Mouse (Mus musculus) forebrain, embryonic 14.5 days (tissue): ENCODE results near the gene 4930451I11Rik. TPM values are rescaled to one million over a fixed set of nuclear protein-coding genes. Genes with fewer than 3 reads are reported as not detected.
A peak's percentile ranks its signal among the peaks of the same experiment; 100 is the strongest.

ENCODE experiments used
- ATAC-seq: fragments of 200-750 bp; cut with Nextera tagmentation; 2 replicates; pipeline ENCODE4 v1.8.0; 2017; ENCODE audit warnings: mild to moderate bottlenecking, moderate library complexity
- DNase-seq: peaks from one replicate; pipeline ENCODE4 v3.0.0-alpha.2; 2015; ENCODE audit warnings: low spot score
- H3K27ac ChIP-seq: fragments of 300-500 bp; sonication (generic); 2 replicates; pipeline ENCODE4 v1.5.1; 2014; ENCODE audit warnings: low read depth, mild to moderate bottlenecking, control low read depth, low read length, moderate library complexity
- H3K27me3 ChIP-seq: fragments of 300-500 bp; sonication (generic); replicated peaks from 2 replicates; pipeline ENCODE4 v1.6.1; 2014; ENCODE audit warnings: low read length, control low read depth, mixed read lengths; ENCODE audit not compliant: control insufficient read depth, insufficient read depth
- H3K36me3 ChIP-seq: fragments of 300-500 bp; sonication (generic); 2 replicates; pipeline ENCODE4 v1.6.1; 2014; ENCODE audit warnings: low read length, control low read depth; ENCODE audit not compliant: control insufficient read depth, insufficient read depth
- H3K4me1 ChIP-seq: fragments of 300-500 bp; sonication (generic); 2 replicates; pipeline ENCODE4 v1.6.1; 2014; ENCODE audit warnings: antibody characterized with exemption, low read length, control low read depth; ENCODE audit not compliant: control insufficient read depth, insufficient read depth
- H3K4me2 ChIP-seq: fragments of 300-500 bp; sonication (generic); 2 replicates; pipeline ENCODE4 v1.6.1; 2014; ENCODE audit warnings: mild to moderate bottlenecking, control low read depth, low read length
- H3K4me3 ChIP-seq: fragments of 300-500 bp; sonication (generic); 2 replicates; pipeline ENCODE4 v1.5.1; 2014; ENCODE audit warnings: low read depth, low read length, control low read depth
- H3K9ac ChIP-seq: fragments of 300-500 bp; sonication (generic); 2 replicates; pipeline ENCODE4 v1.6.1; 2014; ENCODE audit warnings: mild to moderate bottlenecking, low read length, control low read depth, moderate library complexity
- H3K9me3 ChIP-seq: fragments of 300-500 bp; sonication (generic); replicated peaks from 2 replicates; pipeline ENCODE4 v1.6.1; 2016; ENCODE audit warnings: low read length, control low read depth, mixed read lengths; ENCODE audit not compliant: control insufficient read depth
- WGBS: fragments of 180-500 bp; shearing (Covaris S2); extraction: QIAGEN DNeasy Blood & Tissue Kit; methylation state at CpG from one replicate; pipeline ENCODE4 v1.1.7; 2014; 5-methylcytosine and 5-hydroxymethylcytosine counted together
- polyA plus RNA-seq: library from polyadenylated mRNA; unstranded; fragments of >200 nt; fragmentation: Nextera tagmentation; extraction: Ambion mirVana; gene quantifications from 2 replicates; pipeline ENCODE4 v1.2.1, GENCODE M21; 2014

The 4930451I11Rik gene
- polyA plus RNA-seq, 1 experiment from 2014 or later = not detected

DNA sequence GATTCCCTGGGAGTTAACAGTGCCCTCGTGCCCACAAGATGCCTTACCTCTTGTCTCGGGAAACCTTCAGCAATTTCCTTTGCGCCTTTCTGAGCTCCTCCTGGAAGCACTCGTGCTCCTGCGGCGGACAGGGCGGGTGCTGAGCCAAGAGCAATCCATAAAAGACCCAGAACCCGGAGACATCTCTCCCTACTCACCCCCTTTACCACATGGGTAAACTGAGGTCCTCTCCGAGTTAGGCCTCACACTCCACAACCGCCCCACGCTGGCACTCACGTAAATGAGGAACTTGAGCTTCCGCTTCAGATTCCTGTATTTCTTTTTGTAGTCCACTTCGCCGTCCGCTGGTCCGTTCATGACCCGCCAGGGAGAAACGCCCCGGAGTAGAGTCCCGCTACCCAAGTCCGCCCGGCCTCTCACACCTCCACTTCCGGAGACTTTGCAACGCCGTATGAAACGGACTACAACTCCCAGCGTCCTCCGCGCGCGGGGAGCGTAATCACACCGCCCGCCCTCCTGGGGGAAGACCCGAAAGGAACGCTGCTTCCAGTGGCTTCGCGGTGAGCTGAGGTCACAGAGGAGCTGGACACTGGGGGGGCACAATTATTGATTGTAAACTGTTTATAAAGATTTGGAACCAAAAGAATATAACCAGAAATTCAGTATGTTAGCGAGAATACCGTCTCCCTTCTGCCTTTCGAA, 30.1 kb upstream of the 4930451I11Rik start, which contains the start of gene Hirip3:
TSS of gene Hirip3 (plus strand) at position 544 of the 702 bp plus-strand sequence.
- WGBS = 3% methylated on average over 42 of the region's 42 CpGs
- DNase-seq = peak; percentile 97
- Histone ChIP-seq H3K27ac (peak within 1 kb of the TSS; percentile 74), H3K27me3 (no peaks in the 10 kb centered on the region), H3K9me3 (no peaks in the 10 kb centered on the region), H3K4me1 (peaks cover 15% of the 10 kb centered on the region), H3K9ac (peak within 1 kb of the TSS; percentile 72), H3K36me3 (peaks cover 57% of the 10 kb centered on the region), H3K4me3 (peak within 1 kb of the TSS; percentile 59), H3K4me2 (peak within 1 kb of the TSS; percentile 82)
- ATAC-seq = peak; percentile 94

DNA sequence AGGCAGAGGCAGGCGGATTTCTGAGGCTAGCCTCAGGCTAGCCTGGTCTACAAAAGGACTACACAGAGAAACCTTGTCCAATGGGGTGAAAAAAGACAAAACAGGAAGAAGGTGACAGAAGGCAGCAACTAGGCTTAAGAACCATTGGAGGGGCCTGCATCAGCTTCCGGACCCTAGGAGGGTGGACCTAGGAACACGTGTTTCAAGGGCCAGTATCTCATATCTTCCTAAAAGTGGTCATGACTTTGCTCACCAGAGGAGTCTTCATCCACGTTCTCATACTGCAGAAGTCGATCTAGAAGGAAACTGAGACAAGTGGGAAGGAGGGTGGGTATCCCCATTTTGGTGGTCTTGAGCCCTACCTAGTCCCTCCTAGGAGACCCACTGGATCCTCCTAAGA, 29.5 kb upstream of the 4930451I11Rik start:
- ATAC-seq (no peak), DNase-seq (no peak)
- Histone ChIP-seq H3K9ac (peak overlapping the region; percentile 72), H3K27ac (no peak overlapping the region), H3K9me3 (no peaks in the 10 kb centered on the region), H3K27me3 (no peaks in the 10 kb centered on the region), H3K4me3 (peak overlapping the region; percentile 59), H3K4me2 (peak overlapping the region; percentile 82), H3K36me3 (peaks cover 57% of the 10 kb centered on the region), H3K4me1 (peaks cover 15% of the 10 kb centered on the region)
- WGBS = 74% methylated on average over 5 of the region's 5 CpGs

DNA sequence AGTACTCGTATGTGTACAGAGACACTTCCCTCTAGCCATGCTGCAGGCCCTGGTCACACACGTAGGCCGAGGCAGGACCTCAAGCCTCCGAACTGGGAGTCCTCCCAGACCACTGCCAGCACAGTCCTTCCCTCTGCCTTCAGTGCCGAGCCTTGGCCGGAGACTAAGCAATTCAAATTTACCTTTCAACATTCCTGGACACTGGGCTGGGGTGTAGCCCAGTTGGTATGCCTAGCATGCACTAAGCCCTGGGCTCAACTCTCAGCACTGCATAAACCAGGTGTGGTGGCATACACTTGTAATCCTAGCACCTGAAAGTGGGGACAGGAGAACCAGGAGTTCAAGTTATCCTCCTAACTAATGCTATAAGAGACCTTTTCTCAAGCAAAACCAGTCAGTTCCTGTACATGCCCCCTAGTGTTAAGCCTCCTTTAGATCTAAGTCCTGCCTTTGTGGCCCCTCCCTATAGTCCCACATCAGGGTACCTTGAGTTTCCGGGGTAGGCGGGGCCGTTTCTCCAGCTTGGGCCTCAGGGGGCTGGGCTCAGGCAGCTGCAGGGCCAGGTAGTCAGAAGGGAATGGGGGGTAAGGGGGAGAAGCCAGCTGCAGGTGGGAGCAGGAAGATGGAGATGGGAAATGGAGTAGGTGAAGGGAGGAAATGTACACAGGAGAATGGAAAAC, 25.4 kb upstream of the 4930451I11Rik start:
- H3K36me3 ChIP-seq = peaks cover 75% of the 10 kb centered on the region

DNA sequence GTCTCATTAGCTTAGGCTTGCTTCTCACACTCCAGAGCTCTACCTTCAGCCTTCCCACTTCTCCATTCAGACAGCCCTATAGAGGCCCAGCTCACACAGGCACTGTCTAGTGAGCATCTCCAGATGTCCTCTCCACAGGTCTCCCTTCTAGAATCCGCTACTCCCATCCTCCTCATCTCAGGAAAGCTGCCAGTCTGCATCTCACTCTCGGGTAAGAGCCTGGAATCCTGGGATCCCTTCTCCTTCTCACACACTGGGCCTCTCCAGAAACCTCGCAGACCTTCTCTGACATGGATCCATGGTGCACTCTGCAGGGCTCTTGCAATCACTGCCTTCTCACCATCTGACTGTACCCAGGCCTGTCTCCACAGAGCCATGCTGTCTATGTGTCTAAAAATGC, 24.2 kb upstream of the 4930451I11Rik start:
- Histone ChIP-seq H3K4me2 (no peak overlapping the region), H3K4me3 (no peak overlapping the region), H3K9me3 (no peaks in the 10 kb centered on the region), H3K27ac (no peak overlapping the region), H3K9ac (no peak overlapping the region), H3K36me3 (peaks cover 79% of the 10 kb centered on the region), H3K27me3 (no peaks in the 10 kb centered on the region), H3K4me1 (no peaks in the 10 kb centered on the region)
- DNase-seq (no peak), ATAC-seq (no peak)
- 68% methylated on average over 3 of the region's 3 CpGs for WGBS

More for the DNA sequence above, 25.4 kb upstream of the 4930451I11Rik start:
- H3K4me1 ChIP-seq = peaks cover 4% of the 10 kb centered on the region; the same call in 1 of the 2 replicates
- DNase-seq (no peak), ATAC-seq (no peak)
- 75% methylated on average over 9 of the region's 9 CpGs for WGBS
- H3K4me3 ChIP-seq = no peak overlapping the region
- H3K9me3 ChIP-seq = no peaks in the 10 kb centered on the region
- no peak overlapping the region for H3K27ac ChIP-seq
- no peaks in the 10 kb centered on the region for H3K27me3 ChIP-seq
- no peak overlapping the region for H3K4me2 ChIP-seq
- no peak overlapping the region for H3K9ac ChIP-seq

DNA sequence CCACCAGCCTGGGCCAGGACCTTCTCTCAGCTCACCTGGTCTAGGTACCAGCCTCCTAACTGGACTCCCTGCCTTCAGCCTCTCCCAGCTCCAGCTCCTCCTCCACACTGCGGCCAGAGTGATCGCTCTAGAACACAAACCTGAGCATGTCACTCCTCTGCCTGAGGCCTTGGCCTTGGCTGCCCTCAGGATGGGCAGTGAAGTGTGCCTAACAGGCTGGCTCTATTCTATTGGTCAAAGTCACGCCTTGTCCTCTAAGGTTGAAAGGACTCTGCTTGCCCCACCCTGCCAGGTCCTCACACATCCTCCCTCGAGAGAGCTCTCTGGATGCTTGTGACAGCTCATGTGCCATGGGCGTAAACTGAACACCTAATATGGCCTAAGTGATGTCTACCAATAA, 22.0 kb upstream of the 4930451I11Rik start:
- 80% methylated on average over 5 of the region's 5 CpGs for WGBS
- Histone ChIP-seq H3K27me3 (0 out of 2 replicates have a peak, but pooled peaks cover 6% of the 10 kb centered on the region), H3K36me3 (peaks cover 67% of the 10 kb centered on the region), H3K27ac (no peak overlapping the region), H3K4me3 (no peak overlapping the region), H3K4me2 (no peak overlapping the region), H3K4me1 (peaks cover 5% of the 10 kb centered on the region), H3K9me3 (no peaks in the 10 kb centered on the region), H3K9ac (no peak overlapping the region)
- no peak for ATAC-seq
- DNase-seq = no peak

DNA sequence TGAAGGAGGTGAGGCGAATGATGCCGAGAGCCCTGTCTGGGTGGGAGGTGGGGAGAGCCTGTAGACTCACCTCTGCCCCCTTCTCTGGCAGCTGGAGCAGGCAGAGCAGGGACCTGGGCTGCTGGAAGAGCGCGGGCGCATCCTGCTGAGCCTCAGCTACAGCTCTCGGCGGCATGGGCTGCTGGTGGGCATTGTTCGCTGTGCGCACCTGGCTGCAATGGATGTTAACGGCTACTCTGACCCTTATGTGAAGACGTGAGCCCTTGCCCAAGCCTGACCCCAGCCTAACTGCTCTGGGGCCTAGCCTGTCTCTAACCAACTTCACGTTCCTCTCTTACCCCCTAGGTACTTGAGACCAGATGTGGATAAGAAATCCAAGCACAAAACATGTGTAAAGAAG, 19.8 kb upstream of the 4930451I11Rik start:
- Histone ChIP-seq H3K4me2 (no peak overlapping the region), H3K27ac (no peak overlapping the region), H3K27me3 (0 out of 2 replicates have a peak, but pooled peaks cover 8% of the 10 kb centered on the region), H3K9ac (no peak overlapping the region; the same call in 1 of the 2 replicates), H3K4me3 (no peak overlapping the region), H3K9me3 (no peaks in the 10 kb centered on the region), H3K36me3 (peaks cover 47% of the 10 kb centered on the region), H3K4me1 (peaks cover 12% of the 10 kb centered on the region)
- WGBS = 37% methylated on average over 12 of the region's 12 CpGs
- no peak for ATAC-seq
- no peak for DNase-seq

DNA sequence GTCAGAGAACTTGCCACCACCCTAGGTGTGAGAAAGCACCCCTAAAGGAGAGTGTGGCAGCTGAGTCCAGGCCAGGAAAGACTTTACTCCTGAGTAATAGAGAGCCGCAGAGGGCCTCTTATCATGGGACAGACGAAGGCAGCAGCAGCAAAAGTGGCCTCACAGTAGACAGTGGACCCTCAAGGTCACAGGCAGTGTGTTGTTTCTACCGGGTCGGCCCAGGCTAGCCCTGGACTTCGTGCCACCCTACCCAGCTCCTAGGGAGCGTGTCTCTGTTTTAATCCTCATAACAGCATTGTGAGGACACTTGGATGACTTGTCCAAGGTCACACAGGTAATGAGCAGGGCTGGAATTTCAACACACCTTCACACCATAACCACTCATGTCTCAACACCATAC, 18.7 kb upstream of the 4930451I11Rik start:
- no peaks in the 10 kb centered on the region for H3K9me3 ChIP-seq
- 89% methylated on average over 6 of the region's 6 CpGs for WGBS
- peaks cover 37% of the 10 kb centered on the region for H3K36me3 ChIP-seq
- 0 out of 2 replicates have a peak, but pooled peaks cover 8% of the 10 kb centered on the region for H3K27me3 ChIP-seq
- no peak for DNase-seq
- no peak overlapping the region for H3K9ac ChIP-seq
- peaks cover 12% of the 10 kb centered on the region for H3K4me1 ChIP-seq
- no peak for ATAC-seq
- no peak overlapping the region for H3K4me2 ChIP-seq
- no peak overlapping the region for H3K4me3 ChIP-seq
- no peak overlapping the region for H3K27ac ChIP-seq

DNA sequence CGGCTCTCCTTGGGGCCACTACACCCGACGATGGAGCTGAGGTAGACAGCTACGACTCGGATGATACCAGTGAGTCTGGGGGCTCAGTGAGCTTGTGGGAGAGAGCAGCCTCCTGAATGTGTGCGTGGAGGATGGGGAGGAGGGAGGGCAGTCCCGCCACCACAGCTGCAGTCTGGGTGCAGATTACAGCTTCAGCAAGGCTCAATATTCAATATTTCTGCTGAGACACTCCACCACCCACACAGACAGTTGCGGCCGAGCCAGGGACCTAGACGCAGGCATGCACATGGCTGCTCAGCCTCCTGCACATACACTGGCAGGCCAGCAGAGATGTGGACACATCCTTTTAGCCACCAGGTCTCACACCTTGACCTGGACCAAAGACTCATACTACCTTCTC, 17.4 kb upstream of the 4930451I11Rik start:
- DNase-seq (peak; percentile 13), ATAC-seq (peak; percentile 29; the same call in 1 of the 2 replicates)
- Histone ChIP-seq H3K9ac (peak overlapping the region; percentile 74), H3K4me1 (peaks cover 12% of the 10 kb centered on the region), H3K4me3 (peak overlapping the region; percentile 55), H3K27me3 (0 out of 2 replicates have a peak, but pooled peaks cover 8% of the 10 kb centered on the region), H3K27ac (no peak overlapping the region), H3K36me3 (peaks cover 23% of the 10 kb centered on the region), H3K4me2 (peak overlapping the region; percentile 99), H3K9me3 (no peaks in the 10 kb centered on the region)
- 25% methylated on average over 10 of the region's 10 CpGs for WGBS
